Mouse (Mus musculus) C2C12 (cell line): Measurements from ENCODE around the gene Psmg4. TPM values are rescaled to one million over a fixed set of nuclear protein-coding genes. Genes with fewer than 3 reads are reported as not detected.

Experiments used
- H3K27me3 ChIP-seq: one replicate; pipeline ENCODE4 v1.6.1; 2011; ENCODE audit not compliant: control insufficient read depth, insufficient read depth, insufficient read length
- H3K36me3 ChIP-seq: one replicate; pipeline ENCODE4 v1.6.1; 2011; ENCODE audit not compliant: control insufficient read depth, insufficient read depth
- H3K4me3 ChIP-seq: one replicate; pipeline ENCODE4 v1.5.1; 2011; ENCODE audit warnings: mild to moderate bottlenecking, control low read depth; ENCODE audit not compliant: poor library complexity, insufficient read depth, severe bottlenecking
- H3K79me2 ChIP-seq: one replicate; pipeline ENCODE4 v1.6.1; 2011; ENCODE audit not compliant: control insufficient read depth, insufficient read depth
- H3K79me3 ChIP-seq: one replicate; pipeline ENCODE4 v1.6.1; 2011; ENCODE audit warnings: low read depth, control low read depth
- H3ac ChIP-seq: one replicate; pipeline ENCODE3; 2011; ENCODE audit warnings: low read depth; ENCODE audit not compliant: control insufficient read depth, insufficient read length
- CEBPB ChIP-seq: IDR thresholded peaks from one replicate; pipeline ENCODE4 v1.6.1; 2011; ENCODE audit warnings: low read depth, mild to moderate bottlenecking, control low read depth, moderate library complexity
- CTCF ChIP-seq: IDR thresholded peaks from one replicate; pipeline ENCODE4 v1.5.1; 2011; ENCODE audit not compliant: control insufficient read depth, insufficient read depth, insufficient read length
- FOSL1 ChIP-seq: IDR thresholded peaks from one replicate; pipeline ENCODE4 v1.8.0; 2011; ENCODE audit warnings: mild to moderate bottlenecking, low read length; ENCODE audit not compliant: poor library complexity, insufficient read depth, severe bottlenecking
- MAX ChIP-seq: IDR thresholded peaks from one replicate; pipeline ENCODE4 v1.6.1; 2011; ENCODE audit warnings: mild to moderate bottlenecking, control low read depth
- MYOD1 ChIP-seq: IDR thresholded peaks from one replicate; pipeline ENCODE4 v1.6.1; 2011; ENCODE audit warnings: low read depth; ENCODE audit not compliant: control insufficient read depth, insufficient read length
- MYOG ChIP-seq: IDR thresholded peaks from one replicate; pipeline ENCODE4 v1.6.1; 2011; ENCODE audit not compliant: control insufficient read depth, insufficient read length; ENCODE audit errors: extremely low read depth
- USF1 ChIP-seq: IDR thresholded peaks from one replicate; pipeline ENCODE4 v1.6.1; 2011; ENCODE audit warnings: low read depth, mild to moderate bottlenecking, control low read depth, moderate library complexity
- polyA plus RNA-seq: library from polyadenylated mRNA; unstranded; fragments of >200 nt; fragmentation: generic; extraction: Trizol; gene quantifications from one replicate; pipeline ENCODE4 v1.2.1, GENCODE M21; 2012; ENCODE audit warnings: missing spikeins

The Psmg4 gene
- polyA plus RNA-seq, 1 experiment: 151 TPM

- Histone ChIP-seq H3K36me3 (peaks cover 23% of the 10 kb centered on the region), H3K27me3 (no peaks in the 10 kb centered on the region), H3ac (no peak overlapping the region), H3K4me3 (no peak overlapping the region), H3K79me2 (no peaks in the 10 kb centered on the region), H3K79me3 (no peaks in the 10 kb centered on the region)
- TF ChIP-seq MYOD1 (no peak), MYOG (no peak), MAX (no peak), FOSL1 (no peak), CTCF (no peak), USF1 (no peak), CEBPB (no peak)
Observed at GRCm38 (mm10) chr13:34195676-34196075, 32.9 kb downstream of the Psmg4 start.

GRCm38 (mm10) chr13:34205216-34205615, 42.5 kb downstream of the Psmg4 start:
- TF ChIP-seq FOSL1 (no peak), MAX (no peak), USF1 (no peak), CTCF (no peak), MYOG (no peak), CEBPB (no peak), MYOD1 (no peak)
- no peak overlapping the region for H3K4me3 ChIP-seq

GRCm38 (mm10) chr13:34207714-34208470, 45.1 kb downstream of the Psmg4 start:
- Histone ChIP-seq H3K79me2 (no peaks in the 10 kb centered on the region), H3ac (no peak overlapping the region), H3K36me3 (peaks cover 14% of the 10 kb centered on the region), H3K27me3 (no peaks in the 10 kb centered on the region), H3K4me3 (no peak overlapping the region), H3K79me3 (no peaks in the 10 kb centered on the region)
- TF ChIP-seq USF1 (no peak), MAX (no peak), MYOG (no peak), CEBPB (no peak), FOSL1 (no peak), CTCF (no peak)

More at GRCm38 (mm10) chr13:34205216-34205615, 42.5 kb downstream of the Psmg4 start:
- H3K79me2 ChIP-seq: no peaks in the 10 kb centered on the region
- H3K79me3 ChIP-seq: no peaks in the 10 kb centered on the region
- no peaks in the 10 kb centered on the region for H3K27me3 ChIP-seq
- H3ac ChIP-seq: no peak overlapping the region
- peaks cover 15% of the 10 kb centered on the region for H3K36me3 ChIP-seq

- Histone ChIP-seq H3K4me3 (no peak overlapping the region), H3K79me3 (no peaks in the 10 kb centered on the region), H3K36me3 (no peaks in the 10 kb centered on the region), H3K79me2 (no peaks in the 10 kb centered on the region), H3ac (no peak overlapping the region), H3K27me3 (no peaks in the 10 kb centered on the region)
- TF ChIP-seq CEBPB: no peak
- no peak for TF ChIP-seq USF1
- TF ChIP-seq FOSL1: no peak
- TF ChIP-seq CTCF: no peak
- no peak for TF ChIP-seq MYOG
- no peak for TF ChIP-seq MYOD1
- no peak for TF ChIP-seq MAX
Observed at GRCm38 (mm10) chr13:34211261-34211775, 48.6 kb downstream of the Psmg4 start.

GRCm38 (mm10) chr13:34212735-34213212, 50.0 kb downstream of the Psmg4 start:
- no peaks in the 10 kb centered on the region for H3K27me3 ChIP-seq
- H3K36me3 ChIP-seq: no peaks in the 10 kb centered on the region
- H3K79me2 ChIP-seq: no peaks in the 10 kb centered on the region
- TF ChIP-seq MAX: no peak
- no peak for TF ChIP-seq CEBPB
- TF ChIP-seq MYOG: no peak
- TF ChIP-seq MYOD1: no peak
- no peak for TF ChIP-seq CTCF
- no peak for TF ChIP-seq FOSL1
- no peak for TF ChIP-seq USF1
- H3ac ChIP-seq: no peak overlapping the region
- H3K4me3 ChIP-seq: no peak overlapping the region
- no peaks in the 10 kb centered on the region for H3K79me3 ChIP-seq

- no peaks in the 10 kb centered on the region for H3K27me3 ChIP-seq
- H3K4me3 ChIP-seq: no peak overlapping the region
- no peaks in the 10 kb centered on the region for H3K79me2 ChIP-seq
- H3ac ChIP-seq: no peak overlapping the region
- TF ChIP-seq MYOD1: no peak
- TF ChIP-seq FOSL1: no peak
- no peak for TF ChIP-seq USF1
- no peak for TF ChIP-seq CEBPB
- no peak for TF ChIP-seq MAX
- TF ChIP-seq CTCF: no peak
- H3K36me3 ChIP-seq: peaks cover 12% of the 10 kb centered on the region
- no peaks in the 10 kb centered on the region for H3K79me3 ChIP-seq
Observed at GRCm38 (mm10) chr13:34214855-34215254, 52.1 kb downstream of the Psmg4 start.
